Mouse (Mus musculus) heart, postnatal 25 days (tissue): ENCODE measurements around the gene Dnal1. TPM values are rescaled to one million over a fixed set of nuclear protein-coding genes. Genes with fewer than 3 reads are reported as not detected.

ENCODE experiments used
- DNase-seq: peaks from one replicate; pipeline ENCODE4 v3.0.0; 2022; ENCODE audit warnings: low spot score
- intact Hi-C: fragments of 180-260 bp; cut with DNase I; formaldehyde crosslinking; loops from one replicate; pipeline ENCODE4 v1.15.1; 2025
- total RNA-seq, 2 experiments: library from RNA; stranded (reverse); gene quantifications; 2 replicates each; pipeline ENCODE4 v1.2.3; 2021

Dnal1 gene
- total RNA-seq, 2 experiments from 2014 or later = 8.2 to 10.1 TPM

DNA sequence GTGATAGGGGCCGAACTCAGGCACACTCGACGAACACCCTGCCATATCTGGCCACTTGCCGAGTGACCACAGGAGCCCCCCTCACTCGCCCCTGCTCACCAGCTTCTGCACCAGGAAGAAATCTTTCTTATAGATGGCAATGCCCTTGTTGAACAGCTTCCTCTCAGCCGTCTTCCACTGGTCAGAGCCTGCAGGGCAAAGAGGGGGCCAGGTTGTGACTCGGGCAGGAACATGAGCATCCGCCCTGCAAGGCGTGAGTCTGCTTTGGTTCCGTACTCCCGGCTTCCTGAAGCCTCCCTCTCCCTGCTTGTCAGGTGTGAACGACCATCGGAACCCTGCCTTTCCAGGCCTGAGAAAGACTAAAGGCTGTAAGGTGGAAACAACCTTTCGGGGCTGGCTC is 44.0 kb downstream of the Dnal1 start:
- intact Hi-C loops = no loop called here

GRCm38 (mm10) chr12:84160491-84160890 is 46.3 kb downstream of the Dnal1 start:
- intact Hi-C loops = loop anchor here (5.0 kb wide), 1 partner anchor 57 kb away; the partner anchor contains the start of gene Elmsan1
- DNase-seq = no peak

More for the DNA sequence above, 44.0 kb downstream of the Dnal1 start:
- DNase-seq = no peak

- intact Hi-C loops = loop anchor here (5.0 kb wide), 1 partner anchor 56 kb away; the partner anchor contains the start of gene Elmsan1
- DNase-seq = no peak
Measured at GRCm38 (mm10) chr12:84161116-84161515, 47.0 kb downstream of the Dnal1 start.

- intact Hi-C loops = loop anchor here (5.0 kb wide), 1 partner anchor 55 kb away; the partner anchor contains the start of gene Elmsan1
- DNase-seq = no peak
Measured at GRCm38 (mm10) chr12:84161616-84162433, 47.7 kb downstream of the Dnal1 start.

- intact Hi-C loops = loop anchor here (1.0 to 5.0 kb wide), 2 partner anchors 54 to 86 kb away; partner anchors contain the start of gene Elmsan1
- no peak for DNase-seq
Measured at GRCm38 (mm10) chr12:84163133-84163532, 49.0 kb downstream of the Dnal1 start.

- intact Hi-C loops = loop anchor here (1.0 to 5.0 kb wide), 2 partner anchors 54 to 86 kb away; partner anchors contain the start of gene Elmsan1
- no peak for DNase-seq
Measured at GRCm38 (mm10) chr12:84163586-84164110, 49.5 kb downstream of the Dnal1 start.

DNA sequence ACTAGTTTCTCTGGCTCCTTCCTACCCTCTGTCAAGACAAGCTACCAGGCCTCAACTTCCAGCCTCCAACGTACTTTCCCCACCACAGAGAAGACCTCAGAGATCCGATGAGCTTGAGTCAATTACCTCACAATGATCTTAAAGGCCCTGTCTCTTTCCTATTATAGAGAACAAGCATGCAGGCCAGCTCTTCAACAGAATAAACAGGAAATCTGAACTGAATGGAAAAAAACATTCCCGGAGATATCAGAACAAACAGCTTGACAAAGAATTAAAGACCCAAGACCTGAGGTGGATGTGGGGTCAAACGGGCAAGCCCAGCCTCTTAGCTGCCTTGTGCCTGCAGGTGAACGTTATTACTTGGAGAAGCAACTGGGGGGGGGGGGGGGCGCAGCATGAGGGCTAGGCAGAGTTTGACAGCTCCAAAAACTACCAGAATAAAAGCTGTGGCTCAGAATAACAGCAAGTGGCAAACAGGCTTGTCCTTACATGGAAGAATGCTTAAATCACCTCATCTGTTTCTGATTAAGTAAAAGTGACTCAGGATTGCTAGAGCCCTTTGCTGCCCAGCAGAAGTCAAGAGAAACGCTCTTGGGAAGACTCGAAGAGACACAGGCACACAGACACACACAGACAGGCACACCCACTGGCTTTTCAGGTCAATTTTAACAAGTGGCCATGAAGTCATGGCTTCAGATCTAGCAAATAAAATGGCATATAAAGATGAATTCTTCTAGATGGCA is 51.6 kb downstream of the Dnal1 start:
- no peak for DNase-seq
- intact Hi-C loops = no loop called here

DNA sequence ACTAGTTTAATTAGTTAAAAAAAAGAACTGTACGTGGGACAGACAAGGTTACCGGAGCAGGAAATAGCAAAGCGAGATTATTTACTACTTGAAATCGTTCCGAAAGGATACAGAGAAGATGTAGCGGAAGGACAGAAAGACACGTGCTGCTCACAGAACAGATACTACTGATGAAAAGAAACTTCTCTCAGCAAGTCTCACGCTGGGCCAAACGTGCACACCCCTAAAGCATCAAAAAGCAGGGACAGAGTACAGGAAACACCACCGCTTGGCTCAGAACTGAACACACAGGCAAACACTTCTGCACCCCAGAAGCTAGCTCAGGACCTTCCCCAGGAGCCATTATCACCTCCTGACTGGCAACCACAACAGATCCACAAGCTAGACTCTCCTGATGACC is 56.4 kb downstream of the Dnal1 start:
- intact Hi-C loops = no loop called here
- DNase-seq = no peak

DNA sequence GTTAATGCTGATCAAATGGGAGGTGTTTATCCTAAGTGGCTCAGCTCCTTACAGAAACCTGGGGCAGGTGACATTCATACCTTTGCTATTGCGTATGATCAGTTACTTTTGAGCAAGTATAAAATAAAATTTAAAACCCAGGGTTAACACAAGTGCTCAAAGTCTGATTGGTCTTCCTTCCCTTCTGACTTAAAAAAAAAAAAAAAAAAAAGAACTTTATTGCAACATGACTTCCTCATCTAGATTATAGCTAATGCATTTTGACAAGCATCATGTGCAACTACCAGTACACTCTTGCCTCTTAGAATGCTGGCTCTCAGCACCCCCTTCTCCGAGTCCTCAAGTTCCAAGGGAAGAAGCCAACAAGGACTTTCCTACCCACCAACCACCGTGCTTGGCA is 58.0 kb downstream of the Dnal1 start:
- no peak for DNase-seq
- intact Hi-C loops = no loop called here

DNA sequence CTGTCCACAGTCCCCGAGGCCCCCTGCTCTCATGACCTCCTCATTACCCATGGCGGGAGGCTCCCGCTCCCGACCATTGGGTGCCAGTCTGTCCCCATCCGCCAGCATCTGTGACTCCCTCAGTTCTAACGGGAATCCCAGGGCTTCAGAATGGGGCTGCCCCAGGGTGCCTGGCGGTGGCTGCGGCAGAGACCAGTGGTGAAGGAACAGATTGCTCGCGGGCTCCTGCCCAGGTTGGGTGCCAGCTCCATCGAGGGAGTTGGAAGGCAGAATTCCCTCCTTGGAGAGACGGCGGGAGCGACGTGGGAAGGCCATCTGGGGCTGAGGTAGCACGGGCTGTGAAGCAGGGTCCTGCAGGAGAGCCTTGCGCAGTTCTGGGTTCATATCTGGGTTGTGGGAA is 58.7 kb downstream of the Dnal1 start:
- no peak for DNase-seq
- intact Hi-C loops = no loop called here

DNA sequence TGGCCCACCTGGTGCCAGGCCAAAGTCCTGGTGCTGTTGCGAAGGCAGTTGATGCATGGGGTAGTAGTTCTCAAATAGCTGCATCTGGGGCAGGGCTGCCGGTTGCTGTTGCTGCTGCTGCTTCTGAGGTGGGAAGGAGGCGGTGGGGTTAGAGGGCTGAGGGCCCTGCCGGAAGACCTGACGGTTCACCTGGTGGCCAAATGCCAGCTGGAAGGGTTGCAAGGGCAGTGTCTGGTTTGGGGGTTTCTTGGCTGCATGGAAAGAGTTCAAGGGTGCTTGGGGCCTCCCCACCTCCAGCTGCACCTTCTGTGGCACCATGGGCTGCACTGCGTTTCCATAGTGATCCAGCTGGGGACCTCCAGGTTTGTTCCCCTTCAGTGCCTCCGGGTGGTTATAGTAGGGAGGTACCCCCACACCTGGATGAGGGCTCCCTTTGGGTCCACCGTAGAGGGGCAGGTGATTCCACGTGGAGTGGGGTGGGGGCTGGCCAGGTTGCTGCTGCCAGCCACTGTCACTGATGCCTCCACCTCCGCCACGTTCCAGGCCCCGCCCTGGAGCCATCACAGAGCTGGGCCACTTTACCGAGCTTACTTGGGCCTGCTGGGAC is 59.2 kb downstream of the Dnal1 start:
- intact Hi-C loops = no loop called here

DNA sequence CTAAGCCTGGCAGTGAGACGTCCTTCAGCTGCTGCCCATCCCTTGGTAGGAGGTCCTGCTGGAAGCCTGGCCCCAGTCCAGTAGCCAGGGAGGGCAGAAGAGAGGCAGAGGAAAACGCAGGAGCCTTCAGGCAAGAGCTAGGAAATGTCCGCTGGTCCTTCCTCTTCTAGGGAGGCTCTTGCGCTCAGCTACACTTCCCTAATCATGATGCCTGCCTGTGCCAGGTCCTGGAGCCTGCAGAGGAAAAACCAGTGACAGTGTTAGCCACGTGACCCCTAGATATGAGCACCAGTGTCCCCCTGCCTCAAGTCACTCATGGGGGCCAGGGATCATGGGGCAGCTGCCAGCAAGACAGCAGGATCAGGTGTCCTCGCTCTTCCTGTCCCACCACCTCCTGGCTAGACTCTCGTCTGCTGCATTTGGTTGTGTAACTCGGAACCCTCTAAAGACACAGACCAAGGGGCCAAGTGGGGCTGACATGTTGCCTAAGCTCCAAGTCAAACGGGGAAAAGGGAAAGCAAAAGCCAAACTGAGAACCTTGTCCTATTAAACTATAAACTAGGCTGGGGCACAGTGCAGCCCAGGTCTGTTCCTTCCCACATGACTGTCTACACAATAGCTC is 60.1 kb downstream of the Dnal1 start:
- intact Hi-C loops = no loop called here
- DNase-seq = no peak

More for the DNA sequence above, 59.2 kb downstream of the Dnal1 start:
- no peak for DNase-seq

DNA sequence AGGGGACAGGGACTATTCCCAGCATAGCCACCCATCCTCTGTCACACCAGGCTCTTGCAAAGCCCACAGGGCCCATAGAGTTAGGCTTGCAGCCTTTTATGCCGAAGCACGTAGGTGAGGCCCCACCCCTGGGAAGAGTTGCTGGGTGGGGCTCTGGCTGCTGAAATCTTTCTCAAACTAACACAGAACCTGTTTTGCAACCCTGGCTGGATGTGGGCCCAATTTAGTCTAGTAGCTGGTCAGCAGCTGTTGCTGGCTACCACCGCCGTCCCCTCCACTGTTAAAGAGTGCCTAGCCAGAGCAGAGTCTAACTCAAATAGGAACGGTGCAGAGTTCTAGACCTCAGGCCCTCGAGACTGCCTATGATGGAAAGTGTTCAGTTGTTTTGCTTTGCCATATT is 60.7 kb downstream of the Dnal1 start:
- intact Hi-C loops = loop anchor here (5.0 kb wide), 1 partner anchor 42 kb away; the partner anchor contains the start of gene Elmsan1
- DNase-seq = peak; percentile 69

- intact Hi-C loops = loop anchor here (5.0 kb wide), 1 partner anchor 42 kb away; the partner anchor contains the start of gene Elmsan1
- peak; percentile 87 for DNase-seq
Measured at GRCm38 (mm10) chr12:84175659-84176061, 61.5 kb downstream of the Dnal1 start.

DNA sequence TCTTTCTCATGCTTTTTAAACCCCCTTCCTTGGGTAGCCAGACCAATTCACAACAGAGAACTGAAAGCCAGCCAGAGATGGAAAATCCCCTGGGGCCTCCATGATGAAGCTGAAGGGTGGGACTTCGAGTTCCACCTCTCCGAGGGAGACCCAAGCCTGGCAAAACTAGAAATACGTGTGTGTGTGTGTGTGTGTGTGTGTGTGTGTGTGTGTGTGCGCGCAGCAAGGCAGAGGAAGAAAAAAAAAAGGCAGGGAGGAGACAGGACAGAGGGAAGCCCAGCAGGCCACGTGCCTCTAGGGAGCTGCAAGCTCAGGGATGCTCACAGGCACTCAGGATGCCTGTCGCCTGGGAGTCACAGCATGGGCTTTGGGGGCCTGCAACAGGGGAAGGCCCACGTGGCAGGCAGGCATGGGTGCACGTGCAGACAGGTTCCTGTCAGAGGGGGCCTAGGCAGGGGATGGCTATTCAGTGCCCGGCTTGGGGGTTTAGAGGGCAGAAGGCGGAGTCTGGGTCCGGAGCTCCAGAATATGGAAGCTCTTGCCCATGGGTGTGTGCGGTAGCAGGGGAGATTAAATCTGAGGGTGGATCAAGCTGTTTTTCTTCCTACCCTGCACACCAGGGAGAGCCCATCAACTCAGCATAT is 62.1 kb downstream of the Dnal1 start:
- no peak for DNase-seq
- intact Hi-C loops = loop anchor here (5.0 kb wide), 1 partner anchor 41 kb away; the partner anchor contains the start of gene Elmsan1

GRCm38 (mm10) chr12:84176886-84177765 is 63.0 kb downstream of the Dnal1 start:
- intact Hi-C loops = loop anchor here (5.0 kb wide), 1 partner anchor 40 kb away; the partner anchor contains the start of gene Elmsan1
- DNase-seq = no peak

DNA sequence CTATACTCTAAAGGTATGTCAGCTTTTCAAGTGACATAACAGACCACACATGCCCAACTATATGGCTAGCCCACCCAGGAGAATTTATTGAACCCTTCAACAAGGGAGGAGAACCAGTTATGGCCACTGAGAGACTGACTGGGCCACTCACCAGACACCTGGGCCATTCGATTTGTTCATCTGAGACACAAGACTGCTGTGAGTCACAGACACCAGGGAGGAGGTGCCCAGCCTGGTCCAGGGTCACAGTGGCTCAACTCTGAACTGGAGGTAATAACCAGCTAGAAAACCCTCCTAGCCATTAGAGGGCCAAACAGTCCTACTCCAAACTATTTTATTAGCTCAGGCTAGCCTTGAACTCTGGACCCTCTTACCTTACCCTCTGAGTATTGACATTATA is 63.9 kb downstream of the Dnal1 start:
- intact Hi-C loops = loop anchor here (5.0 kb wide), 1 partner anchor 39 kb away; the partner anchor contains the start of gene Elmsan1
- DNase-seq = no peak
